Mouse (Mus musculus): Measurements from ENCODE around the gene Ptbp1. TPM values are rescaled to one million over a fixed set of nuclear protein-coding genes. Genes with fewer than 3 reads are reported as not detected.

Ptbp1 gene
- polyA plus RNA-seq, 1 experiment from 2014 or later = 237 TPM

DNA sequence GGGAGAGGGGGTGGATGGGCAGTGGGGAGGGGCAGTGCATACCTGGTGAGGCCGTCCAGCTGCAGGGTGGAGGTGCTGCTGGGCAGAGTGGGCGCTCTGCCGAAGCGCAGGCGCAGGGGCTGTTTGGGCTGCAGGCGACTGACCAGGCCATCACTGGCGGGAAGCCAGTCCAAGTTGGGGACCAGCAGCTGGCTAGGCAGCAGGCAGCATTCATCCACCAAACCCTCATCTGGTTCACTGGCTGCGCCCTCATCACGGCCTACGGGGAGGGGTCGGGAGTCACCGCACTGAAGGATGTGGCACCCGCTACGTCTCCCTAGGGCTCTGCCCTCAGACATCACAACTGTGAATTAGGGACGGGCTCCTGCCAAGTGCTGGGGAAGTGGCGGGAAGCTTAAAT, 42.1 kb downstream of the Ptbp1 start:
- no peak overlapping the region for H3K4me3 ChIP-seq (ENCODE audit: low read depth, low read length)
- no peak overlapping the region for H3K27ac ChIP-seq (replicated peaks; ENCODE audit: low read depth, low read length)
- H3K9ac ChIP-seq (replicated peaks; ENCODE audit: low read length) = no peak overlapping the region
- H3K9me3 ChIP-seq (replicated peaks; ENCODE audit: control insufficient read depth, low read length) = no peaks in the 10 kb centered on the region; the same call in 1 of the 2 replicates
- 92% methylated on average over 16 of the region's 16 CpGs for WGBS
- H3K36me3 ChIP-seq (replicated peaks; ENCODE audit: control insufficient read depth, insufficient read depth, low read depth, low read length) = peaks cover 4% of the 10 kb centered on the region
- H3K27me3 ChIP-seq (ENCODE audit: control insufficient read depth, insufficient read depth, low read length) = no peaks in the 10 kb centered on the region
- DNase-seq (ENCODE audit: low spot score) (no peak), ATAC-seq (replicated peaks; ENCODE audit: insufficient number of reproducible peaks, low FRiP score, low TSS enrichment, low read depth) (no peak)
- no peaks in the 10 kb centered on the region for H3K4me1 ChIP-seq (ENCODE audit: control insufficient read depth, insufficient read depth, low read length)
- H3K4me2 ChIP-seq (ENCODE audit: low read depth, low read length) = no peak overlapping the region

GRCm38 (mm10) chr10:79896814-79897213, 42.6 kb downstream of the Ptbp1 start:
- no peaks in the 10 kb centered on the region for H3K27me3 ChIP-seq (ENCODE audit: control insufficient read depth, insufficient read depth, low read length)
- WGBS = 85% methylated on average over 13 of the region's 13 CpGs
- H3K36me3 ChIP-seq (replicated peaks; ENCODE audit: control insufficient read depth, insufficient read depth, low read depth, low read length) = peaks cover 4% of the 10 kb centered on the region

DNA sequence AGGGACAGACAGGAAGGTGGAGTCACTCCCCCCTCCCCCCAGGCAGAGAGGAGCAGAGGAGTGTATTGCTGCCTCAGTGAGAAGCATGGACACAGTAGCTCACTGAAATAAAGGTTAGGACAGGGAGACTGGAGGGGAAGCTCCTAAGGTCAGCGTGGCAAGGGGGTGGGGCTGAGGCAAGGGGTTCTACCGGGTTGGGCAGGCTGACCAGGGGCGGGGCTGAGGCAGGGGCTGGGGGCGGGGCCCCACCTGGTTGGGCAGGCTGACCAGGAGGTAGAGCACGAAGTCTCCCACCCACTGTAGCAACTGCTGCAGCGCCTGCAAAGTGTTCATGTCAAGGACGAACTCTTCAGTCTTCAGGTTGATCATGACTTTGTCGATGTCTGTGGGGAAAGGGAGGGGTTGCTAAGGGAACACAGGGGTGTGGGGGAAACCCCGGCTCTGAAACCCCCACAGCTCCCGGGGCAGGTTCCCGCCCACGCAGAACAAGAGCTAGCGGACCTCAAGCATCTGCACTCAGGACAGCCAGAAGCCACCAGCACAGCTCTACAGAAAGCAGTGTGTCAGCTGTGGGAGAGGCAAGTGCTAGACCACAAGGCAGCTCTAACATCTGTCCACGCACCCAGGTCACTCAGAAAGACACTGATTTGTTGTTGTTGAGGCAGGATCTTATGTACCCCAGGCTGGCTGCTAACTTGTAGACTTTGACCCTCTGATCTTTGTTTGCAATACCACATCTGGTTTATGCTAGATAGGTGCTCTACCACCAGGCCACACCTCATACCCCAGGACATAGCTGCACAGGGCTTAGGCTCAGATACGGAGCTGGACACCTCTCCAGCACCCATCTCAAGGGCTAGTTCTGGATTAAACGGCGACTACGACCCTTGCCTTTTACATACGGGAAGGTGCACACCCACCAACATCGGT, 43.4 kb downstream of the Ptbp1 start:
- Histone ChIP-seq H3K9me3 (replicated peaks; ENCODE audit: control insufficient read depth, low read length) (no peaks in the 10 kb centered on the region; the same call in 1 of the 2 replicates), H3K4me3 (ENCODE audit: low read depth, low read length) (no peak overlapping the region), H3K27ac (replicated peaks; ENCODE audit: low read depth, low read length) (no peak overlapping the region), H3K36me3 (replicated peaks; ENCODE audit: control insufficient read depth, insufficient read depth, low read depth, low read length) (peaks cover 6% of the 10 kb centered on the region), H3K4me1 (ENCODE audit: control insufficient read depth, insufficient read depth, low read length) (no peaks in the 10 kb centered on the region), H3K4me2 (ENCODE audit: low read depth, low read length) (no peak overlapping the region), H3K27me3 (ENCODE audit: control insufficient read depth, insufficient read depth, low read length) (no peaks in the 10 kb centered on the region), H3K9ac (replicated peaks; ENCODE audit: low read length) (peak overlapping the region; percentile 13; the same call in 1 of the 2 replicates)
- no peak for DNase-seq (ENCODE audit: low spot score)
- WGBS = 51% methylated on average over 20 of the region's 20 CpGs
- no peak for ATAC-seq (replicated peaks; ENCODE audit: insufficient number of reproducible peaks, low FRiP score, low TSS enrichment, low read depth)

More at GRCm38 (mm10) chr10:79896814-79897213, 42.6 kb downstream of the Ptbp1 start:
- no peak overlapping the region for H3K4me2 ChIP-seq (ENCODE audit: low read depth, low read length)
- no peak overlapping the region for H3K27ac ChIP-seq (replicated peaks; ENCODE audit: low read depth, low read length)
- H3K9ac ChIP-seq (replicated peaks; ENCODE audit: low read length) = no peak overlapping the region
- no peak for DNase-seq (ENCODE audit: low spot score)
- no peaks in the 10 kb centered on the region; the same call in 1 of the 2 replicates for H3K9me3 ChIP-seq (replicated peaks; ENCODE audit: control insufficient read depth, low read length)
- no peaks in the 10 kb centered on the region for H3K4me1 ChIP-seq (ENCODE audit: control insufficient read depth, insufficient read depth, low read length)
- H3K4me3 ChIP-seq (ENCODE audit: low read depth, low read length) = no peak overlapping the region
- no peak for ATAC-seq (replicated peaks; ENCODE audit: insufficient number of reproducible peaks, low FRiP score, low TSS enrichment, low read depth)

GRCm38 (mm10) chr10:79900951-79901410, 46.8 kb downstream of the Ptbp1 start:
- Histone ChIP-seq H3K36me3 (replicated peaks; ENCODE audit: control insufficient read depth, insufficient read depth, low read depth, low read length) (peaks cover 13% of the 10 kb centered on the region), H3K4me1 (ENCODE audit: control insufficient read depth, insufficient read depth, low read length) (no peaks in the 10 kb centered on the region), H3K9ac (replicated peaks; ENCODE audit: low read length) (no peak overlapping the region), H3K4me3 (ENCODE audit: low read depth, low read length) (no peak overlapping the region), H3K27ac (replicated peaks; ENCODE audit: low read depth, low read length) (no peak overlapping the region), H3K4me2 (ENCODE audit: low read depth, low read length) (no peak overlapping the region), H3K27me3 (ENCODE audit: control insufficient read depth, insufficient read depth, low read length) (no peaks in the 10 kb centered on the region), H3K9me3 (replicated peaks; ENCODE audit: control insufficient read depth, low read length) (no peaks in the 10 kb centered on the region; the same call in 1 of the 2 replicates)
- WGBS = 54% methylated on average over 2 of the region's 2 CpGs
- DNase-seq (ENCODE audit: low spot score) (no peak), ATAC-seq (replicated peaks; ENCODE audit: insufficient number of reproducible peaks, low FRiP score, low TSS enrichment, low read depth) (0 out of 2 replicates have a peak, but pooled peaks have one; percentile 17)

DNA sequence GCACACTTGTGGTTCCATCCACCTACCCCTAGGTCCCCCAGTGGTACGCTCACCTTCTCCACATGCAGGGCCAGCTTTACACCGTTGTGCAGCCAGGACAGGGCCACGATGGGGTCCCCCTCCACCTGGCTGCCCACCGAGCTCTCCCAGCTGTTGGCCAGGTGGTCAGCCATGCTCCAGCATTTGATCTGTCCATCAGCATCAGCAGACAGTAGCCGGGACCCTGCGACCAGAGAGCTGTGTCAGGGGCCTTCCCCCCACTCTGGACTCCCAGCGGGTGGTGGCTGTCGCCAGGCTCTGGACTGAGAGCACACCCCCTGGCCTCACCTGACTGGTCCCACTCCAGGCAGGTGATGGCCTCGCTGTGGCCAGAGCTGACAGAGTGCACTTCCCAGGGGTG, 52.5 kb downstream of the Ptbp1 start:
- DNase-seq (ENCODE audit: low spot score) (no peak), ATAC-seq (replicated peaks; ENCODE audit: insufficient number of reproducible peaks, low FRiP score, low TSS enrichment, low read depth) (no peak)
- Histone ChIP-seq H3K4me1 (ENCODE audit: control insufficient read depth, insufficient read depth, low read length) (no peaks in the 10 kb centered on the region; the same call in 1 of the 2 replicates), H3K9me3 (replicated peaks; ENCODE audit: control insufficient read depth, low read length) (no peaks in the 10 kb centered on the region), H3K36me3 (replicated peaks; ENCODE audit: control insufficient read depth, insufficient read depth, low read depth, low read length) (peaks cover 14% of the 10 kb centered on the region), H3K9ac (replicated peaks; ENCODE audit: low read length) (no peak overlapping the region), H3K27me3 (ENCODE audit: control insufficient read depth, insufficient read depth, low read length) (no peaks in the 10 kb centered on the region), H3K4me3 (ENCODE audit: low read depth, low read length) (no peak overlapping the region), H3K27ac (replicated peaks; ENCODE audit: low read depth, low read length) (no peak overlapping the region), H3K4me2 (ENCODE audit: low read depth, low read length) (no peak overlapping the region)
- WGBS = 91% methylated on average over 9 of the region's 9 CpGs

DNA sequence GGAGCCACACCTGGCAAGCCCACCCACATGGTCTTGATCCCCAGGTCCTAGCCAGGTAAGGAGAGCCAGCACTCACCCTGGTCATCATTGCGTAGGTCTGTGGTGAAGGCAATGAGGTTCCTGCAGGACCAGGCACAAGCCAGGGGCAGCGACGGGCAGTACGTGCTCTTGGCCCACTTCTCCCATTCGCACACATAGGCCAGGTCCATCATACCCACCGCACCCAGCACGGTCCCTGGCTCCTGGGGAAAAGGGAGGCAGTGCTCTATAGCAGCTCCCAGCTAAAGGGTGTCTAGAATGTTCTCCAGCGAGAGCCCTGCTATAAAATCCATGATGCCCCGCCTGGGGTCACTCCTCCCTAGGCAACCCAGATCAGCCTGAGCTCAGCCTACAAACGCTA, 53.2 kb downstream of the Ptbp1 start:
- Histone ChIP-seq H3K36me3 (replicated peaks; ENCODE audit: control insufficient read depth, insufficient read depth, low read depth, low read length) (peaks cover 13% of the 10 kb centered on the region), H3K4me2 (ENCODE audit: low read depth, low read length) (no peak overlapping the region), H3K27me3 (ENCODE audit: control insufficient read depth, insufficient read depth, low read length) (no peaks in the 10 kb centered on the region)

GRCm38 (mm10) chr10:79908167-79909091, 54.2 kb downstream of the Ptbp1 start, which contains the start of gene Med16:
Med16 (minus strand) TSS chr10:79908923.
- H3K27ac ChIP-seq (replicated peaks; ENCODE audit: low read depth, low read length) = peak within 1 kb of the TSS; percentile 95
- H3K9me3 ChIP-seq (replicated peaks; ENCODE audit: control insufficient read depth, low read length) = no peaks in the 10 kb centered on the region
- no peaks in the 10 kb centered on the region; the same call in 1 of the 2 replicates for H3K4me1 ChIP-seq (ENCODE audit: control insufficient read depth, insufficient read depth, low read length)
- ATAC-seq (replicated peaks; ENCODE audit: insufficient number of reproducible peaks, low FRiP score, low TSS enrichment, low read depth) = peak; percentile 84
- peak within 1 kb of the TSS; percentile 40 for H3K4me2 ChIP-seq (ENCODE audit: low read depth, low read length)
- WGBS = 2% methylated on average over 49 of the region's 52 CpGs
- peak within 1 kb of the TSS; percentile 61 for H3K4me3 ChIP-seq (ENCODE audit: low read depth, low read length)
- H3K9ac ChIP-seq (replicated peaks; ENCODE audit: low read length) = peak within 1 kb of the TSS; percentile 89
- peaks cover 7% of the 10 kb centered on the region for H3K36me3 ChIP-seq (replicated peaks; ENCODE audit: control insufficient read depth, insufficient read depth, low read depth, low read length)
- peak; percentile 97 for DNase-seq (ENCODE audit: low spot score)
- H3K27me3 ChIP-seq (ENCODE audit: control insufficient read depth, insufficient read depth, low read length) = no peaks in the 10 kb centered on the region

More for the DNA sequence above, 53.2 kb downstream of the Ptbp1 start:
- H3K27ac ChIP-seq (replicated peaks; ENCODE audit: low read depth, low read length) = no peak overlapping the region
- DNase-seq (ENCODE audit: low spot score) = no peak
- no peak for ATAC-seq (replicated peaks; ENCODE audit: insufficient number of reproducible peaks, low FRiP score, low TSS enrichment, low read depth)
- no peak overlapping the region for H3K4me3 ChIP-seq (ENCODE audit: low read depth, low read length)
- no peaks in the 10 kb centered on the region for H3K9me3 ChIP-seq (replicated peaks; ENCODE audit: control insufficient read depth, low read length)
- no peaks in the 10 kb centered on the region; the same call in 1 of the 2 replicates for H3K4me1 ChIP-seq (ENCODE audit: control insufficient read depth, insufficient read depth, low read length)
- no peak overlapping the region for H3K9ac ChIP-seq (replicated peaks; ENCODE audit: low read length)
- WGBS = 95% methylated on average over 10 of the region's 10 CpGs

Measured in embryonic facial prominence, embryonic 11.5 days (tissue).